Mouse (Mus musculus) CH12.LX (cell line): Measurements from ENCODE around the gene Rab3d. TPM values are rescaled to one million over a fixed set of nuclear protein-coding genes. Genes with fewer than 3 reads are reported as not detected.

ENCODE experiments used
- DNase-seq: peaks from one replicate; pipeline ENCODE4 v3.0.0-alpha.2; 2013; ENCODE audit errors: extremely low read depth
- H3K27ac ChIP-seq: 2 replicates; pipeline ENCODE4 v1.5.1; 2012; ENCODE audit warnings: low read depth, mild to moderate bottlenecking, control low read depth, moderate library complexity; ENCODE audit not compliant: insufficient read depth
- H3K27me3 ChIP-seq: replicated peaks from 2 replicates; pipeline ENCODE3; 2012; ENCODE audit warnings: inconsistent platforms
- H3K36me3 ChIP-seq, 2 experiments: replicated peaks in 1 of 2; 2 replicates each; pipeline versions ENCODE3 to v1.6.1; 2012; ENCODE audit warnings: inconsistent platforms in 1 of 2, low read length in 1 of 2, mild to moderate bottlenecking in 1 of 2, mixed read lengths in 1 of 2, moderate library complexity in 1 of 2; ENCODE audit not compliant: control insufficient read depth in 1 of 2, insufficient read depth in 1 of 2
- H3K4me1 ChIP-seq, 2 experiments: 2 replicates each; pipeline ENCODE4 v1.6.1; 2012; ENCODE audit warnings: inconsistent platforms in 1 of 2, moderate library complexity in 1 of 2; ENCODE audit not compliant: insufficient read depth in 2 of 2, control insufficient read depth in 1 of 2
- H3K4me2 ChIP-seq: 2 replicates; pipeline ENCODE4 v1.6.1; 2012; ENCODE audit warnings: low read depth, mild to moderate bottlenecking, control low read depth; ENCODE audit not compliant: poor library complexity, insufficient read depth, severe bottlenecking
- H3K4me3 ChIP-seq, 3 experiments: fragments of 150-350 bp in 1 of 3; sonication (generic) in 1 of 3; replicated peaks in 1 of 3; 2 replicates each; pipeline versions ENCODE3 to v1.5.1; 2011 to 2012; ENCODE audit warnings: low read depth in 2 of 3, low read length in 2 of 3, mild to moderate bottlenecking in 2 of 3, moderate library complexity in 2 of 3, control low read depth in 1 of 3, improper control_type of control experiment in 1 of 3, inconsistent platforms in 1 of 3, mixed read lengths in 1 of 3; ENCODE audit not compliant: poor library complexity in 1 of 3
- H3K79me2 ChIP-seq: replicated peaks from 2 replicates; pipeline ENCODE4 v1.6.1; 2012; ENCODE audit warnings: mild to moderate bottlenecking, moderate library complexity; ENCODE audit not compliant: control insufficient read depth, poor library complexity, insufficient read depth, severe bottlenecking; ENCODE audit errors: extremely low read depth
- H3K9ac ChIP-seq: 2 replicates; pipeline ENCODE4 v1.6.1; 2012; ENCODE audit warnings: low read depth, mild to moderate bottlenecking, control low read depth, moderate library complexity; ENCODE audit not compliant: insufficient read depth
- H3K9me3 ChIP-seq: replicated peaks from 2 replicates; pipeline ENCODE3; 2012; ENCODE audit warnings: low read length, inconsistent platforms, mixed read lengths
- CHD2 ChIP-seq: IDR thresholded peaks from 2 replicates; pipeline ENCODE4 v1.6.1; 2011; ENCODE audit warnings: low read length, improper control_type of control experiment
- E2F4 ChIP-seq: IDR thresholded peaks from 2 replicates; pipeline ENCODE4 v1.6.1; 2011; ENCODE audit warnings: low read depth, low read length, improper control_type of control experiment; ENCODE audit not compliant: insufficient replicate concordance
- EP300 ChIP-seq: IDR thresholded peaks from 2 replicates; pipeline ENCODE4 v1.6.1; 2011; ENCODE audit warnings: low read length, improper control_type of control experiment
- ETS1 ChIP-seq: conservative IDR thresholded peaks from 2 replicates; pipeline ENCODE4 v1.6.1; 2012; ENCODE audit warnings: low read depth, mild to moderate bottlenecking, inconsistent platforms, low read length, improper control_type of control experiment, moderate library complexity
- HCFC1 ChIP-seq: IDR thresholded peaks from 2 replicates; pipeline ENCODE4 v1.6.1; 2012; ENCODE audit warnings: low read depth, mild to moderate bottlenecking, inconsistent platforms, low read length, improper control_type of control experiment
- IRF4 ChIP-seq: IDR thresholded peaks from 2 replicates; pipeline ENCODE4 v1.6.1; 2014; ENCODE audit warnings: low read depth, mild to moderate bottlenecking, inconsistent platforms, low read length, improper control_type of control experiment
- MEF2A ChIP-seq: IDR thresholded peaks from 2 replicates; pipeline ENCODE4 v1.6.1; 2014; ENCODE audit warnings: low read depth, mild to moderate bottlenecking, inconsistent platforms, low read length, improper control_type of control experiment, borderline replicate concordance
- MXI1 ChIP-seq: IDR thresholded peaks from 2 replicates; pipeline ENCODE4 v1.6.1; 2011; ENCODE audit warnings: mild to moderate bottlenecking, low read depth, low read length, improper control_type of control experiment
- MYC ChIP-seq: IDR thresholded peaks from 2 replicates; pipeline ENCODE4 v1.6.1; 2011; ENCODE audit warnings: low read depth, mild to moderate bottlenecking, improper control_type of control experiment, low read length
- PAX5 ChIP-seq: IDR thresholded peaks from 2 replicates; pipeline ENCODE4 v1.6.1; 2012; ENCODE audit warnings: low read length, inconsistent platforms, mixed read lengths
- POLR2AphosphoS2 ChIP-seq: IDR thresholded peaks from 2 replicates; pipeline ENCODE4 v1.6.1; 2011; ENCODE audit warnings: low read depth, low read length, improper control_type of control experiment
- RCOR1 ChIP-seq: conservative IDR thresholded peaks from 2 replicates; pipeline ENCODE4 v1.6.1; 2012; ENCODE audit warnings: low read depth, mild to moderate bottlenecking, inconsistent platforms, low read length, improper control_type of control experiment
- TBP ChIP-seq: conservative IDR thresholded peaks from 2 replicates; pipeline ENCODE4 v1.6.1; 2011; ENCODE audit warnings: low read depth, low read length, improper control_type of control experiment
- USF1 ChIP-seq: IDR thresholded peaks from 2 replicates; pipeline ENCODE4 v1.6.1; 2014; ENCODE audit warnings: low read depth, mild to moderate bottlenecking, inconsistent platforms, low read length, improper control_type of control experiment
- USF2 ChIP-seq: conservative IDR thresholded peaks from 2 replicates; pipeline ENCODE4 v1.6.1; 2011; ENCODE audit warnings: low read depth, low read length, improper control_type of control experiment
- ZC3H11A ChIP-seq: IDR thresholded peaks from 2 replicates; pipeline ENCODE4 v1.6.1; 2012; ENCODE audit warnings: low read depth, mild to moderate bottlenecking, inconsistent platforms, low read length, improper control_type of control experiment
- ZNF384 ChIP-seq: IDR thresholded peaks from 2 replicates; pipeline ENCODE4 v1.6.1; 2012; ENCODE audit warnings: low read depth, low read length, improper control_type of control experiment, inconsistent platforms
- dilution Hi-C: fragments of 300-500 bp; cut with MboI; formaldehyde crosslinking; loops from 2 replicates; pipeline ENCODE4 v1.14.3; 2020; ENCODE audit warnings: low sequenced_read_pairs; ENCODE audit not compliant: extremely low pct_unique_long_range_greater_than_20kb, extremely low pct_ligation_motif_present
- in situ Hi-C: fragments of 300-500 bp; cut with MboI; formaldehyde crosslinking; loops from 3 replicates; pipeline ENCODE4 v1.14.3; 2019; ENCODE audit warnings: low sequenced_read_pairs, low pct_ligation_motif_present, low pct_unique_long_range_greater_than_20kb, mixed read lengths
- polyA plus RNA-seq: library from polyadenylated mRNA; unstranded; fragments of >175 nt; gene quantifications from 2 replicates; pipeline ENCODE4 v1.2.1, GENCODE M21; 2012; ENCODE audit warnings: low read depth; ENCODE audit not compliant: insufficient read length
- total RNA-seq, 2 experiments: library from RNA; depleted of rRNA; stranded (reverse); fragments of 300-350 nt in 1 of 2; fragments of >200 nt in 1 of 2; gene quantifications; 2 replicates each; pipeline ENCODE4 v1.2.3; 2012 to 2014

The Rab3d gene
- total and polyA plus RNA-seq, 3 experiments: 0.90 to 3.7 (median 0.91) TPM

DNA sequence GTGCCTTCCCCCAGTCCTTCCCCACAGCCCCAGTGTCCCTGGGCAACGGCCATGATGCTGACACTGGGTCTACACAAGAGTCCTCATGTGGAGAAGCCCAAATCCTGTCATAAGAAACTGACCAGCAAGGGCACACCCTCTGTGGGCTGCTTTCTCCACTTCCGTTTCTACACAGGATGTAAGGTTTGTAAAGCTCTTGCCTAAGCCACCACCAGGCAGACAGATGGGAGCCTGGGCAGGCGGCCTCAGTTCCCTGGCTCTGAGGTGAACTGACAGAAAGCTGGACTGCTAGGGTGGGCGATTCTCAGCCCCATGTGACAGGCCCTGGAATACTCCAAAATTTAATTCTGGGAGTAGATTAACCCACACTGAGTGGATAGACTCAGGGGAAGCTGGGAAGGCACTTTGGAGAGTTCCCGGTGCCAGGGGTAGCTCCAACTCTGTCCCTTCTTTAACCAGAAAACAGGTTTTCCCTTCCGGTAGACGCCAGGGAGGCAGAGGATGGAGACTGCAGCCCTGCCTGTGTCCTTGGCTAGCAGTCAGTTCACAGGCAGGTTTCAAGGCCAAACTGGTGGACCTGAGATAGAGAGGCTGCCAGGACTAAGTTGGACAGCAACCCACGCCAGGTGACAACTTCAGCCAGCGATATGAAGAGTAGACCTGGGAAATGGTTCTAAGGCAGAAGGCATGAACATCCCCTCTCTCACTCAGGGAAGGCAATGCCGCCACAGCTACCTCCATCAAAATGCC, 8.3 kb downstream of the Rab3d start:
- H3K79me2 ChIP-seq: no peaks in the 10 kb centered on the region
- H3K9ac ChIP-seq: no peak overlapping the region
- dilution Hi-C loops (no loop called here), in situ Hi-C loops (no loop called here)
- H3K36me3 ChIP-seq: no peaks in the 10 kb centered on the region
- no peak overlapping the region for H3K27ac ChIP-seq
- peaks cover 0 to 3% of the 10 kb centered on the region in 2 experiments; a peak in 1 of 4 replicates for H3K4me1 ChIP-seq
- no peak overlapping the region for H3K4me2 ChIP-seq
- DNase-seq: no peak
- no peak overlapping the region for H3K4me3 ChIP-seq
- peaks cover 59% of the 10 kb centered on the region for H3K27me3 ChIP-seq
- TF ChIP-seq POLR2AphosphoS2 (no peak), CHD2 (no peak), TBP (no peak), E2F4 (no peak), MYC (no peak), IRF4 (no peak), EP300 (no peak), ZC3H11A (no peak), USF2 (no peak)
- TF ChIP-seq, all 38 proteins: peak for 0
- peaks cover 5% of the 10 kb centered on the region for H3K9me3 ChIP-seq

GRCm38 (mm10) chr9:21908216-21908615, 9.8 kb downstream of the Rab3d start:
- Histone ChIP-seq H3K9me3 (peaks cover 5% of the 10 kb centered on the region), H3K79me2 (no peaks in the 10 kb centered on the region), H3K9ac (no peak overlapping the region), H3K4me3 (no peak overlapping the region), H3K4me1 (peaks cover 0 to 3% of the 10 kb centered on the region in 2 experiments; a peak in 1 of 4 replicates), H3K4me2 (no peak overlapping the region), H3K36me3 (no peaks in the 10 kb centered on the region), H3K27me3 (peaks cover 56% of the 10 kb centered on the region), H3K27ac (no peak overlapping the region)
- in situ Hi-C loops: no loop called here
- dilution Hi-C loops: no loop called here
- DNase-seq: no peak
- TF ChIP-seq TBP (no peak), MXI1 (no peak), MEF2A (no peak), ETS1 (no peak), RCOR1 (no peak), HCFC1 (no peak), PAX5 (no peak), IRF4 (no peak), USF1 (no peak), ZNF384 (no peak)
